Mouse (Mus musculus) megakaryocyte, embryonic 14.5 days (primary cell): Measurements from ENCODE around the gene Pygl.
"Not testable (repeated sequence)": the region's sequence is repeated elsewhere in the genome, so short reads cannot be mapped to it uniquely, and the experiment has no call there.

Experiments used
- FLI1 ChIP-seq: IDR thresholded peaks from 2 replicates; pipeline ENCODE4 v1.6.1; 2012; ENCODE audit warnings: low read length, inconsistent platforms, mixed read lengths
- GATA1 ChIP-seq: IDR thresholded peaks from 3 replicates; pipeline ENCODE4 v1.6.1; 2012; ENCODE audit warnings: mixed read lengths, low read length, inconsistent platforms, borderline replicate concordance

- not testable (repeated sequence) for TF ChIP-seq FLI1, GATA1
These were observed 87.1 kb downstream of the Pygl start for GRCm38 (mm10) chr12:70144106-70144587.
